Mouse (Mus musculus): ENCODE data around the gene Rnf40.
"Not testable (repeated sequence)": the region's sequence is repeated elsewhere in the genome, so short reads cannot be mapped to it uniquely, and the experiment has no call there.

Gene Rnf40

DNA sequence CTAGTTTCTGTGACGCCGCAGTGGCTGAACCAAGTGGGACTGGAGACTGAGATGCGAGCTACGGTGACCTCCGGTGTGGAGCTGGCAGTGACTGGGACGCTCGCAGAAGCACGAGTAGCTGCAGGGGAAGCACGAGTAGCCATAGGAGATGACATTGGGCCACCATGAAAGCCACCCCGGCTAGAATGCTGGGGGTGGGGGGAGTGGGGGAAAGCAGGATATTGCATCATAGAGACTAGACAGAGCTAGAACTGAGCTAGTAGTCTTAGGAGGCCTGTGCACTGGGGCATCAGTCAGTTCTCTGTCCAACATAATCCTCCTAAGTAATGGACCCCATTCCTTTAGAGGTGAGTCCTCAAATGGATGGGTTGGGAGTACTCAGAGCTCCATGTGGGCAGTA lies 15.7 kb downstream of the Rnf40 start:
- DNase-seq = no peak

- DNase-seq = peak; percentile 62
Measured at GRCm38 (mm10) chr7:127607150-127607549, 18.6 kb downstream of the Rnf40 start.

DNA sequence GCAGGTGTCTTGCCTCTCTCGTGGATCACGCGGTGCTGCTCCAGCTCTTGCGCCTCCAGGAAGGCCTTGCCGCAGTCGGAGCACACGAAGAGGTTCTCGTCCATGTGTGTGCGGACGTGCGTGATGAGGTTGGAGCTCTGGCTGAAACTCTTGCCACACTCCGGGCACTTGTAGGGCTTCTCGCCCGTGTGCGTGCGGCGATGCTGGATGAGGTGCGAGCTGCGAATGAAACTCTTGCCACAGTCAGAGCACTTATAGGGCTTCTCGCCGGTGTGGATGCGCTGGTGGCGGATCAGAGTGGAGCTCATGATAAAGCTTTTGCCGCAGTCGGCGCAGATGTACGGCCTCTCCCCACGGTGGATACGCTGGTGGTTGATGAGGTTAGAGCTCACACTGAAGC lies 22.4 kb downstream of the Rnf40 start:
- no peak for DNase-seq

DNA sequence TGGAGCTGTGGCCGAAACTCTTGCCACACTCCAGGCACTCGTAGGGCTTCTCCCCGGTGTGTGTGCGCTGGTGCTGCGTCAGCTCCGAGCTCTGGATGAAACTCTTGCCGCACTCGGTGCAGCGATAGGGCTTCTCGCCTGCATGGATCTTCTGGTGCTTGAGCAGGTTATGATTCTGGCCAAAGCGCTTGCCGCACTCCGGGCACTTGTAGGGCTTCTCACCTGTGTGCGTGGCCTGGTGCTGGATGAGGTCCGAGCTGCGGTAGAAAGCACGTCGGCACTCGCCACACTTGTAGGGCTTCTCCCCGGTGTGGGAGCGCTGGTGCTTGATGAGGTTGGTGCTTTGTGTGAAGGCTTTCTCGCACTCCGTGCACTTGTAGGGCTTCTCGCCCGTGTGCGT lies 23.0 kb downstream of the Rnf40 start:
- DNase-seq = no peak

DNA sequence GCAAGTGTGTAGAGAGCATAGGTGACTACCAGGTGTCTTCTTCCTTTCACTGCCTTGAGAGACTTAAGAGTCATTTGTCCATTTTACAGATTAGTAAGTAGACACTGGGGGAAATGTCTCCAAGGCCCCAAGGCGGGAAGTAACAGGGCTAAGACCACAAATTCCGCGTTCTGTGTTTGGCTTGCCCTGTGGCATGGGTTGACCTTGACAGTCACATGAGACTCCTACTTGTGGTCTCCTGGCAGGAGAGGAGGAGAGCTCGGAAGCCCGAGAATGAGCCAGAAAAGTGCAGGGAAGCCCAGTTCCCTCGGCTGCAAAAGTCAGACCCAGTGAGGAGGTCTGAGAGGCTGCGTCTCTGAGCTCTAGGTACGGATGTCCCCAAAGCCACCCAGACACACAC lies 24.9 kb downstream of the Rnf40 start:
- no peak for DNase-seq

DNA sequence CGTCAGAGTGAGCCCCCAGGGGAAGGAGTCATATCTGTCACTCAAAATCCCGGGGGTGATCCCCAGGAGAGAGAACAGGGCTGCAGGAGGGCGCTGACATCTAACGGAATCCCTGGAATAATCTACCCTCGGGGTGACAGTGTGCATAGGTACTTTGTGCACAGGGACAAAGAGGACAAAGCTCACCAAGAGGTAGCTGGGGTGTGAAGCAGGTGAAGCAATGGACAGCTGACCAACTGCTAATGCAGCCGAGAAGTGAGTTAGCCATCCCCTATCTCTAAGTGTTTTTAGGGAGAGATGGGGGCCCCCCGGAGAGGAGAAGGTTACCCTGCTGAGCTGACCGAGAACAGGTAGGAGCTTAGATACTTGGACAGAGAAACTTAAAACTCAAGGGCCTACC lies 25.5 kb downstream of the Rnf40 start:
- DNase-seq = no peak

- peak; percentile 60 for DNase-seq
Measured at GRCm38 (mm10) chr7:127614511-127614890, 25.9 kb downstream of the Rnf40 start.

- peak; percentile 91 for DNase-seq
Measured at GRCm38 (mm10) chr7:127614891-127615843, 26.6 kb downstream of the Rnf40 start, which contains the start of gene Zfp629. Zfp629 (minus strand) TSS chr7:127615797.

- DNase-seq = no peak
Measured at GRCm38 (mm10) chr7:127616336-127616735, 27.8 kb downstream of the Rnf40 start.

- DNase-seq = no peak
Measured at GRCm38 (mm10) chr7:127616881-127617280, 28.3 kb downstream of the Rnf40 start.

DNA sequence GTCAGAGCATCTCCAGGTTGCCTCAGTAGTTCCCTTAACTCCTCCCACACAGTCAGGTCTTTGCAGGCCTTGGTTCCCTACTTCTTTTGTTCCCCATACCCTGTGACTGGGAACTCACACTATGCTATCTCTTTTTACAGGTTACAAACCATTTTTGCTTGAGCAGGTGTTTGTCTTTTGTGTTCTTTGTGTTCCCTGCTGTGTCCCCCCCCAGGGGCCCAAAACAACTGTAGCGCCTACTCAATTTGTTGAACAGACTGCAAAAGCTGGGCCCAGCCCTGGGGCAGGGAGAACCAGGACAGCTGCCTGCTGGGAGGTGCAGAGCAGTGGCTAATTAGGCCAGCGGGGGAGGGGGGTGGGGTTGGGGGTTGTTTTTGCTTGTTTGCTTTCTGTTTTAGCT lies 29.4 kb downstream of the Rnf40 start:
- DNase-seq = no peak

DNA sequence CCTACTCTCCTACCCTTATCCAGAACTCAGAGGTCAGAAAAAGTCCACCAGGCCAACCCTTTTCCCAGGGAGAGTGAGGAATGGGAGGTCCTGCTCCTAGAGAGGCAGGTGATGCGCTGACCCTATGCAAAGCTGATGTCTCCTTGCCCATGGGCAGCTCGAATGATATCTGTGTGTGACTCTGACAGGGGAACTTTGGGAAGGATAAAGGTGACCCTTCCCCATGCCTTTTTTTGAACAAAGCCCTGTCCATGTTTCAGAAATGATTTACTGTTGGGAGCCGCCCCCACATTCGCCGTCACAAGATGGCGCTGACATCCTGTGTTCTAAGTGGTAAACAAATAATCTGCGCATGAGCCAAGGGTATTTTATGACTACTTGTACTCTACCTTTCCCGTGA lies 29.8 kb downstream of the Rnf40 start:
- not testable (repeated sequence) for DNase-seq

GRCm38 (mm10) chr7:127626039-127626438 lies 37.5 kb downstream of the Rnf40 start:
- no peak for DNase-seq

GRCm38 (mm10) chr7:127626471-127626870 lies 37.9 kb downstream of the Rnf40 start:
- no peak for DNase-seq

DNA sequence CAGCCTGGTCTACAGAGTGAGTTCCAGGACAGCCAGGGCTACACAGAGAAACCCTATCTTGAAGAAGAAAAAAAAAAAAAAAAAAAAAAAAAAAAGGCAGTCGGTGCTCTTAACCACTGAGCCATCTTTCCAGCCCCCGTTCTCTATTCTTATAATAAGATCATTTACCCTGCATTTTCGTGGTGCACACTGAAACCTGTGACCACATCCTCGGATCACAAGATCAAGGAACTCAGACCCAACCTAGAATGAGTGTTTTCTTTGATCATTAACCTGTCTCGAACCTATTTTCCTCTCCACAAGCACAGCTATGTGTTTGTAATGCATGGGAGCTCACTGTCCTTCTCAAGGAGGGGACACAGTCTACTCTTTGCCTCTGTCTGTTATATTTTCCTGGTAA lies 40.1 kb downstream of the Rnf40 start:
- no peak for DNase-seq

GRCm38 (mm10) chr7:127631416-127631815 lies 42.8 kb downstream of the Rnf40 start:
- no peak for DNase-seq

DNA sequence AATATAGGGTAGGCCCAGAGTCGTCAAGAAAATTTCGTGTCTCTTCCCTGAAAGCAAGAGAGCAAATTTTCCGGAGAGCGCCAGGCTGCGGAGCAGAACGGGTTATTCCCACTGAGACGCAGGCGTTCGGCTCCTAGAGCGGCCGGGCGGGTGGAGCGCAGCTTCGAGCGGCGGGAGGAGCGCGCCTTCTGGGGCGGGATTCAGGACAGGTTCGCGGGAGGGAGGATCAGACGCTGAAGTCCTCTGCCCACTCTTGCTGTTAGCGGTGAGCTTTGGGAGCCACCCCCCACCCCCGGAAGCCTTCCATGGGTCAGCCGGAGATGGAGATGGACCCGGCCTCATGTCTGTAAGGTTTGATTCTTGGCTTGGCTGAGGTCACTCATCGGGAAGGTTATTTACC lies 48.4 kb downstream of the Rnf40 start:
- peak; percentile 89 for DNase-seq

DNA sequence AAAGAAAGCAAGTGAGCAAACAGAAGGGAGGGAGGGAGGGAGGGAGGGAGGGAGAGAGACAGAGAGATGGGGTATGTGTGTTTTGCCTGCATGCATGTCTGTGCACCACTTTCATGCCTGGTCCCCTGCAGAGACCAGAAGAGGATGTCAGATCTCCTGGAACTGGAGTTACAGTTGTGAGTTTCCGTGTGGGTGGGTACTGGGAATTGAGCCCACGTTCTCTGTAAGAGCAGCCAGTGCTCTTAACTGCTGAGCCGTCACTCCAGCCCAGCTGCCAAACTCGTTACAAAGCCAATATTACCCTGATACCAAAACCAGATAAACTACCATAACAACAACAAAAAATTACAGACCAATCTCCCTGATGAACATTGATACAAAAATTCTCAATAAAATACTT lies 52.7 kb downstream of the Rnf40 start:
- no peak for DNase-seq

GRCm38 (mm10) chr7:127642254-127642653 lies 53.7 kb downstream of the Rnf40 start:
- DNase-seq = no peak

GRCm38 (mm10) chr7:127646363-127646762 lies 57.8 kb downstream of the Rnf40 start:
- DNase-seq = no peak

- not testable (repeated sequence) for DNase-seq
Measured at GRCm38 (mm10) chr7:127647576-127647975, 59.0 kb downstream of the Rnf40 start.

GRCm38 (mm10) chr7:127648516-127649201 lies 60.1 kb downstream of the Rnf40 start:
- DNase-seq = no peak

- no peak for DNase-seq
Measured at GRCm38 (mm10) chr7:127649206-127649605, 60.6 kb downstream of the Rnf40 start.

DNA sequence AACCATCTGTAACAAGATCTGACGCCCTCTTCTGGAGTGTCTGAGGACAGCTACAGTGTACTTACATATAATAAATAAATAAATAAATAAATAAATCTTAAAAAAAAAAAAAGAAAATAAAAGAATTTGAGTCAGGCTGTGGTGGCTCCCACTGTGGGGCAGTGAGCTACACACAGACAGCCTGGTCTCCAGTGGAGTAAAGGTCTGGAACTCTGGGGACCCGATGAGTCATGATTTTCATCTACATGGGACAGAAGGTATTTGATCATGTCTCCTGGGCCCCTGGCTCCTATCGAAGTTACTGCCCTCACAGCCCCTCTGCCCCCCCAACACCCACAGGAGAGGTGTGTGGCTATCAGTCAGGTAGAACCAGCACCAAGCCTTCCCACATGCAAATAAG lies 63.1 kb downstream of the Rnf40 start:
- no peak for DNase-seq
